Mouse (Mus musculus) intestine, embryonic 15.5 days (tissue): ENCODE measurements around the gene Palld. TPM values are rescaled to one million over a fixed set of nuclear protein-coding genes. Genes with fewer than 3 reads are reported as not detected.

Experiments used
- polyA plus RNA-seq: library from polyadenylated mRNA; unstranded; fragments of >200 nt; fragmentation: Nextera tagmentation; extraction: Ambion mirVana; gene quantifications from 2 replicates; pipeline ENCODE4 v1.2.1, GENCODE M21; 2015

Palld gene
- polyA plus RNA-seq, 1 experiment from 2014 or later = 81.9 TPM

Other genes with a start within 250 kb of the Palld start
- 0.56 and 1.5 TPM in 2 replicates for gene Ddx60, start 25.4 kb upstream of the Palld start, polyA plus RNA-seq
- gene Anxa10, start 220.5 kb upstream of the Palld start, polyA plus RNA-seq = 0.36 and 0.58 TPM in 2 replicates